Mouse (Mus musculus) intestine, embryonic 14.5 days (tissue): ENCODE measurements around the gene Als2cl. TPM values are rescaled to one million over a fixed set of nuclear protein-coding genes. Genes with fewer than 3 reads are reported as not detected.

Source experiments
- ATAC-seq: fragments of 200-750 bp; cut with Nextera tagmentation; replicated peaks from 2 replicates; pipeline ENCODE4 v1.8.0; 2017; ENCODE audit warnings: low read depth, moderate number of reproducible peaks, moderate TSS enrichment, moderate library complexity; ENCODE audit not compliant: low FRiP score, low TSS enrichment
- DNase-seq: peaks from one replicate; pipeline ENCODE4 v3.0.0-alpha.2; 2018; ENCODE audit warnings: low spot score
- H3K27ac ChIP-seq: fragments of 300-500 bp; sonication (generic); 2 replicates; pipeline ENCODE4 v1.5.1; 2014; ENCODE audit warnings: low read depth, mild to moderate bottlenecking, control low read depth
- H3K27me3 ChIP-seq: fragments of 300-500 bp; sonication (generic); replicated peaks from 2 replicates; pipeline ENCODE4 v1.6.1; 2014; ENCODE audit warnings: low read length, control low read depth; ENCODE audit not compliant: control insufficient read depth, insufficient read depth
- H3K36me3 ChIP-seq: fragments of 300-500 bp; sonication (generic); 2 replicates; pipeline ENCODE4 v1.6.1; 2014; ENCODE audit warnings: low read length, control low read depth; ENCODE audit not compliant: control insufficient read depth, insufficient read depth
- H3K4me1 ChIP-seq: fragments of 300-500 bp; sonication (generic); replicated peaks from 2 replicates; pipeline ENCODE4 v1.6.1; 2014; ENCODE audit warnings: low read length, control low read depth, mixed read lengths; ENCODE audit not compliant: control insufficient read depth, insufficient read depth
- H3K4me2 ChIP-seq: fragments of 300-500 bp; sonication (generic); 2 replicates; pipeline ENCODE4 v1.6.1; 2014; ENCODE audit warnings: low read length
- H3K4me3 ChIP-seq: fragments of 300-500 bp; sonication (generic); 2 replicates; pipeline ENCODE4 v1.5.1; 2014; ENCODE audit warnings: low read depth, low read length, control low read depth, mixed read lengths
- H3K9ac ChIP-seq: fragments of 300-500 bp; sonication (generic); 2 replicates; pipeline ENCODE4 v1.6.1; 2014; ENCODE audit warnings: mild to moderate bottlenecking, low read length
- H3K9me3 ChIP-seq: fragments of 300-500 bp; sonication (generic); 2 replicates; pipeline ENCODE4 v1.6.1; 2016; ENCODE audit warnings: low read length, control low read depth; ENCODE audit not compliant: control insufficient read depth
- WGBS: fragments of 180-500 bp; shearing (Covaris S2); extraction: QIAGEN DNeasy Blood & Tissue Kit; methylation state at CpG from one replicate; pipeline ENCODE4 v1.1.7; 2014; 5-methylcytosine and 5-hydroxymethylcytosine counted together
- polyA plus RNA-seq: library from polyadenylated mRNA; unstranded; fragments of >200 nt; fragmentation: Nextera tagmentation; extraction: Ambion mirVana; gene quantifications from 2 replicates; pipeline ENCODE4 v1.2.1, GENCODE M21; 2014

Als2cl gene
- polyA plus RNA-seq, 1 experiment from 2014 or later: 5.0 TPM

DNA sequence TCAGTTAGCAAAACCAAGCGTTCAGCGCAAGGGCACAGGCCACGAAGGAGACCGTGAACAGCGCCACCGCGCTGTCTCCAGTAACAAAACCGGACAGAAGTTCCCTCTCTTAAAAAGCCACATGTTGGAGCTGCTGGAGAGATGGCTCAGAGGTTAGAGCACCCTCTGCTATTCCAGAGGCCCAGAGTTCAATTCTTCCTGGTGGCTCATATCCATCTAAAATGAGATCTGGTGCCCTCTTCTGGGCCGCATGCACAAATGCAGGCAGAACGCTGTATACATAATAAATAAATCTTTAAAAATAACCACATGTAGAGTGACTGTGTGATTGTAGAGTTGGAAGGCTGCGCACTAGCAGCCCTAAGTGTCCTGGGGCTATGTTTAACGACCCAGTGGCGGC, 64.6 kb downstream of the Als2cl start:
- DNase-seq: no peak
- H3K4me2 ChIP-seq: no peak overlapping the region
- no peak for ATAC-seq
- H3K9me3 ChIP-seq: no peaks in the 10 kb centered on the region
- H3K36me3 ChIP-seq: no peaks in the 10 kb centered on the region
- H3K27me3 ChIP-seq: peaks cover 38% of the 10 kb centered on the region
- WGBS: 36% methylated on average over 13 of the region's 13 CpGs
- H3K27ac ChIP-seq: no peak overlapping the region
- no peaks in the 10 kb centered on the region for H3K4me1 ChIP-seq
- no peak overlapping the region for H3K9ac ChIP-seq
- H3K4me3 ChIP-seq: no peak overlapping the region

DNA sequence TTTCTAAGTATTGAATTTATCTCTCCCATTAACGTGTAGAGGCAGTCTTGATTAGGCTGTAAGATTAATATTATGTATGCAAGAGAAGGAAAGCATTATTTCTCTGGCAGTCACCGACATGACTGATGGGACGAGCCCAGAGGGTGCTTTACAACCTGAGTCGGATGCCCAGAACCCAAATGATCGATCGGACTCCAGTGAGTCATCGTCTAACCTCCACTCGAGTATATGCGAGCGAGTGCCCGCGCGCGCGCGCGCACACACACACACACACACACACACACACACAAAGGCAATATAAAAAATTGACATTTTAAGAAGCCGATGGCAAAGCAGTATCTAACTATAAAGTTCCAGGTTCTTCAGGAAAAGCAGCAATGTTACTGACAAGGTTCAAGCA, 65.7 kb downstream of the Als2cl start:
- DNase-seq: no peak
- Histone ChIP-seq H3K27ac (no peak overlapping the region), H3K9me3 (no peaks in the 10 kb centered on the region), H3K36me3 (no peaks in the 10 kb centered on the region), H3K4me3 (no peak overlapping the region), H3K9ac (no peak overlapping the region), H3K27me3 (peaks cover 38% of the 10 kb centered on the region), H3K4me2 (no peak overlapping the region), H3K4me1 (no peaks in the 10 kb centered on the region)
- WGBS: 7% methylated on average over 18 of the region's 18 CpGs
- no peak for ATAC-seq

DNA sequence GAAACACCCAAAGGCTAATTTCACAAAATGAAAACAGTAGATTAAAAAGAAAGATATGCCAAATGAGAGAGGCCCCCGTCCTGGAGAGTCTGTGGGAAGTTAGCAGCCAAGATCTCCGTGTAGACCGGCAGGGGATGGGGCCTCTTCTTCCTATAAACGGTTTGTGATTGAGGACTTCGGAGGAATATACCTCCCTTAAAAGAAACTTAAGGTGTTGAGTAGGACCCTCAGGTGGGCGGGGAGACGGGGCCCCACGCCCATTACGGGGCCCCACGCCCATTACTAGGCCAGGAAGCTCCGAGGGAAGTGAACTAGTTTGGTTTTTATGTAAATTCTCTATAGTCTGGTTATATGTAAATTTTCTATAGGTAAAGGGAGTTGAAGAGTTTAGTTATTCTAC, 66.3 kb downstream of the Als2cl start, which contains the start of gene Tdgf1:
TSS of gene Tdgf1 (minus strand) at position 233 of the 400 bp plus-strand sequence.
- no peak within 1 kb of the TSS for H3K9ac ChIP-seq
- DNase-seq: no peak
- no peak within 1 kb of the TSS for H3K4me2 ChIP-seq
- WGBS: 13% methylated on average over 11 of the region's 11 CpGs
- ATAC-seq: no peak
- H3K4me1 ChIP-seq: no peaks in the 10 kb centered on the region
- peaks cover 38% of the 10 kb centered on the region for H3K27me3 ChIP-seq
- H3K27ac ChIP-seq: no peak within 1 kb of the TSS
- no peaks in the 10 kb centered on the region for H3K36me3 ChIP-seq
- no peaks in the 10 kb centered on the region for H3K9me3 ChIP-seq
- no peak within 1 kb of the TSS for H3K4me3 ChIP-seq

DNA sequence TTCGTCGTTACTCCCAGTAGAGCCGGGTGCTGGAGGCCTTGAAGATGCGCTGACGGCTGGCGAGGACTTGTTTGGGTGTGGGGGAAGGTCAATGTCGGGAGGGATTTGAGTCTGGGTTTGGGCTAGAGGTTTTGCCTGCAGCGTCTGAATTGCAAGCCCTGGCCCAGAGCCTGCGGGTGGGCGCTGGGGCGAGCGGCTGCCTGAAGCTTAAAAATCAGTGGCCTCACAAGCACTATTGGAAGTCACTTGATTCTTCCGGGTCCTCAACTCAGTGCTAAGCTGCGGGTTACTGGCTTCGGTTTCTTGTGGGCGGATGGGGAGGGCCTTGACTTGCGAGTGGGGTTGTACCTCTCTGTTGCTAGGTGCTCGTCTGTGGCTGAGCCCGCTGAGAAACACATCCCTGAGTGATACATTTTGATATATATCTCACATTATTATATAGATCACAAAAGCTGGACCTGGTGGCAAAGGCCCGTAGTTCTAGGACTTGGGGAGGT, 66.9 kb downstream of the Als2cl start:
- no peak for ATAC-seq
- Histone ChIP-seq H3K9me3 (no peaks in the 10 kb centered on the region), H3K4me1 (no peaks in the 10 kb centered on the region), H3K4me2 (no peak overlapping the region), H3K27me3 (peaks cover 38% of the 10 kb centered on the region), H3K27ac (no peak overlapping the region), H3K9ac (no peak overlapping the region), H3K36me3 (no peaks in the 10 kb centered on the region), H3K4me3 (no peak overlapping the region)
- 22% methylated on average over 20 of the region's 20 CpGs for WGBS
- DNase-seq: no peak

DNA sequence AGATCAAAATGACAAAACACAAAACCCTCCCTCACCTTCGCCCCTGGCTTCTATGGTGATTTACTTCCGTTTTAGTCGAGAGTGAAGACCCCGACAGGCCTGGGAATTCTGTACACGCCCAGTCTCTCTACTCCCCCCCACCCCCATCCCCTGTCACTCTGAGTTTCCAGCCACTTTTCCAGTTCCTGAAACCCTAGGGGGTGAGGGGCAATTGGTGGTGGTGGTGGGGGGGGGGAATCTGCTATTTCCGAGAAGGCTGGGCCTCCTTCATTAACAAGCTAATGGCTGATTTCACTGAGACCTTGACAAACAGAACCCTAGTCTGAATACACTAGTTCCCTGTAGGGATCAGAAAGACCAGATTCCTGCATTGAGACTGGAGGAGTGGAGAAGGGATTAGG, 67.6 kb downstream of the Als2cl start:
- H3K4me1 ChIP-seq: no peaks in the 10 kb centered on the region
- H3K9me3 ChIP-seq: no peaks in the 10 kb centered on the region
- peaks cover 38% of the 10 kb centered on the region for H3K27me3 ChIP-seq
- H3K9ac ChIP-seq: no peak overlapping the region
- no peak for ATAC-seq
- H3K4me3 ChIP-seq: no peak overlapping the region
- H3K4me2 ChIP-seq: no peak overlapping the region
- WGBS: 23% methylated on average over 6 of the region's 6 CpGs
- H3K36me3 ChIP-seq: no peaks in the 10 kb centered on the region
- no peak for DNase-seq
- no peak overlapping the region for H3K27ac ChIP-seq

DNA sequence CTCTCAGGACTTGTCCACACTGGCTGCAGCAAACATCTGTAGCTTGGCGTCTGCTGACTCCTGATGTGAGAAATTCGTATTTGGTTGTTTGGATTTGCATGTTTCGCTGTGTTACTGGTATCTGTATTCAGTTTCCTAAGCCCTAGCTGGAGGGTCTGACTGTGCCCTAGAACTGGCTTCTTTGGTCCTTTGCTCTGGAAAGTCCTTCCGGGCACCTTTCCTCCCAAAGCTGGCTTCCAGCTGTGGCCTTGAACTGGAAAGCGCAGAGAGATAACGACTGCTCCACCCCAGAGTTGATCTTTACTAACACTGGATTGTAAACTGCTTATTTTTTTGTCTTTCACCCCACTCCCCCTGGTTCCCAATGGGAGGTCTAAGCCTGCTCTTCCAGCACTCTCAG, 68.2 kb downstream of the Als2cl start:
- Histone ChIP-seq H3K4me2 (no peak overlapping the region), H3K9ac (no peak overlapping the region), H3K27me3 (peaks cover 38% of the 10 kb centered on the region), H3K36me3 (no peaks in the 10 kb centered on the region), H3K4me1 (no peaks in the 10 kb centered on the region), H3K9me3 (no peaks in the 10 kb centered on the region), H3K27ac (no peak overlapping the region), H3K4me3 (no peak overlapping the region)
- DNase-seq (no peak), ATAC-seq (no peak)
- 37% methylated on average over 6 of the region's 6 CpGs for WGBS

DNA sequence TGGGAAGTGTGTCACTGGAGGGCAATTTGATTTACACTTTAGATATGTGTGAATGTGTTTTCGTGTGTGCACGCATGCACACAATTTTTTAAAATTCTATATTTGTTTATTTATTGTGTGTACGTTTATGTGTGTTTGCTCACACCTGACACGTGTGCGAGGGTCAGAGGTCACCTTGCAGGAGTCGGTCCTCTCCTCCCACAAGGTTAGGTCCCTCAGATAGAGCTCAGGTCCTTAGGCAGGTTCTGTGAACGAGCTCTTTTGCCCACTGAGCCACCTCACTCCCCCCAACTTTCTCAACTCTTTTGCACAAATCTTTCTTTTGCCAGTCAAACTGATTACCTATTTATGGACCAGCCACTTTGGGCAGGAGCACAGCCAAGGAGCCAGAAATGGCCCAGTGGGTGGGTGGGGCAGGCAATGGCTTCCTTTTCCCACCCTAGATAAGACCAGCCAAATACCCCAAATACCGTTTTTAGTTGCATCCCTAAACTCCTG, 69.2 kb downstream of the Als2cl start:
- ATAC-seq: no peak

DNA sequence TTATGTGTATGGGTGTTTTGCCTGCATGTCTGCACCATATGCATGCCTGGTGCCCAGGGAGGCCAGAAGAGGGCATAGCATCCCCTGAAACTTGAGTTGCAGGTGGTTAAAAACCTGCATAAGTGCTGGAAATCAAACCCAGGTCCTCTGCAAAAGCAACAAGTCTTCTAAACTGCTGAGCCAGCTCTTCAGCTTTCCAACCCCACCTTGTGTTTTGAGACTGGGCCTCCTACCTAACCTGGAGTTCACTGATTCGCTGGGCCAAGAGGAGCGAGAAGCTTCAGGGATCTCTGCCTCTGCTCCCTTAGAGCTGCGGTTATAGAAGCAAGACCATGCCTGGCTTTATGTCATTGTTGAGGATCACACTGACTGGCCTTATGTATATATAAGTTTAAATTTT, 70.4 kb downstream of the Als2cl start:
- H3K4me3 ChIP-seq: no peak overlapping the region
- H3K27me3 ChIP-seq: peaks cover 30% of the 10 kb centered on the region
- no peaks in the 10 kb centered on the region for H3K36me3 ChIP-seq
- no peak overlapping the region for H3K4me2 ChIP-seq
- no peaks in the 10 kb centered on the region for H3K9me3 ChIP-seq
- WGBS: 94% methylated on average over 3 of the region's 3 CpGs
- H3K4me1 ChIP-seq: no peaks in the 10 kb centered on the region
- DNase-seq: no peak
- H3K27ac ChIP-seq: no peak overlapping the region
- no peak for ATAC-seq
- no peak overlapping the region for H3K9ac ChIP-seq

More for the DNA sequence above, 69.2 kb downstream of the Als2cl start:
- DNase-seq: no peak
- Histone ChIP-seq H3K9ac (no peak overlapping the region), H3K9me3 (no peaks in the 10 kb centered on the region), H3K27ac (no peak overlapping the region), H3K36me3 (no peaks in the 10 kb centered on the region), H3K27me3 (peaks cover 37% of the 10 kb centered on the region), H3K4me3 (no peak overlapping the region), H3K4me2 (no peak overlapping the region), H3K4me1 (no peaks in the 10 kb centered on the region)
- 52% methylated on average over 8 of the region's 8 CpGs for WGBS
